Mouse (Mus musculus) liver, adult 10 weeks (tissue): Measurements from ENCODE around the gene Btbd8. TPM values are rescaled to one million over a fixed set of nuclear protein-coding genes. Genes with fewer than 3 reads are reported as not detected.

Experiments used
- polyA plus RNA-seq: library from polyadenylated mRNA; stranded (reverse); fragments of 350-450 nt; fragmentation: Illumina TruSeq; extraction: RNeasy Lipid Tissue Mini Kit (QIAGEN cat#74804); gene quantifications from one replicate; pipeline ENCODE4 v1.2.3, GENCODE M21; 2014; ENCODE audit warnings: low read depth, low replicate concordance

Gene Btbd8
- polyA plus RNA-seq, result 4.2 TPM

GRCm38 (mm10) chr5:107437464-107438281 lies at the start of gene Btbd8:
TSS of gene Btbd8 (plus strand) at chr5:107437997.

GRCm38 (mm10) chr5:107402436-107402835 lies 35.4 kb upstream of the Btbd8 start, which contains the start of gene Ephx4:
TSS of gene Ephx4 (plus strand) at chr5:107402736.

DNA sequence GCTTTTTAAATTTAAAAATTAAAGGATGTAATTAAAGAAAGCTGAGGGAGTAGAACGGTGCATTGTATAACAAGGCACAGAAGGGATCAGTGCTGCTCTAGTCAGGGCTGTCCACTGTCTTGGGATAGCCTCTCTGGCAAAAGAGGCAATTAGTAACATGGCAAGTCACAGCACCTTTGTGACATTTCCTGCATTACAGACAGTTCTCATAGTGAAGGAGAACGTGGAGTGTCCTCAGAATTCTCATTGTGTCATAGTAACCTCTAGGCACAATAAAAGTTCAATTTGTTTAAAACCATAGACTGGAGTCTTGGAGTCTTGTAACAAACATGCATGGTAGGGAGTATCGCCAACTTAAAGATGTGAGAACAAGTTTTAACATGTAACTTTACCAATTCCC lies 6.5 kb upstream of the Btbd8 start, which contains the start of gene Lpcat2b:
TSS of gene Lpcat2b (plus strand) at position 301 of the 400 bp plus-strand sequence.

DNA sequence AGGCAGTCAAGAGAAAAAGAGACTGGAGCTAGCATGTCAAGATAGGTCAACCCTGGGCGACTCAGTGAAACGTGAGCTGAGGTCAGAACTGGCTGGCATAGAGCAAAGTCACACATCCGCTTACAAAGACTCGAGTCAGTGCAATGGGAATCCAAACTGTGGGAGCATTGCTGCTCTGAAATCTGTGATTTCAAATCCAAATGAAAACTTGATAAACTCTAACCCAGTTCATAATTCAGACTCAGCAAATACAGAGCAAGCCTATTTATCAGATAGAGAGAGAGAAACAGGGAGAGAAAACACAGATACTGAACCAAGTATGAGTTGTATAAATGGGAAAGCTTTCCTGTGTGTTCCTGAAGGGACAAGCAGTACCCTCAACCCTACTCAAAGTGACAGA lies 69.5 kb downstream of the Btbd8 start, which contains the start of gene Gm42669:
TSS of gene Gm42669 (plus strand) at position 301 of the 400 bp plus-strand sequence.

GRCm38 (mm10) chr5:107534581-107534980 lies 96.8 kb downstream of the Btbd8 start, which contains the start of gene 1700028K03Rik:
TSS of gene 1700028K03Rik (plus strand) at chr5:107534709.

Other genes with a start within 250 kb of the Btbd8 start
- gene Tgfbr3, start 148.4 kb upstream of the Btbd8 start, polyA plus RNA-seq, result 5.0 TPM
- gene Brdt, start 106.8 kb upstream of the Btbd8 start, polyA plus RNA-seq, result 2.8 TPM
- not detected for gene Ephx4, start 35.3 kb upstream of the Btbd8 start, polyA plus RNA-seq
- gene Lpcat2b, start 6.4 kb upstream of the Btbd8 start, polyA plus RNA-seq, result not detected
- not detected for gene Gm42669, start 69.6 kb downstream of the Btbd8 start, polyA plus RNA-seq
- 0.64 TPM for gene 1700028K03Rik, start 96.7 kb downstream of the Btbd8 start, polyA plus RNA-seq
- gene Rpap2, start 159.4 kb downstream of the Btbd8 start, polyA plus RNA-seq, result 12.6 TPM
- 10.9 TPM for gene Glmn, start 159.9 kb downstream of the Btbd8 start, polyA plus RNA-seq